Mouse (Mus musculus): ENCODE data around the gene Numb.

- TF ChIP-seq CTCF (IDR thresholded peaks at IDR 0.05; ENCODE audit: extremely low read depth, insufficient read depth, low read length) (no peak), POLR2A (IDR thresholded peaks at IDR 0.05; ENCODE audit: extremely low read depth, insufficient read depth, low read length) (no peak)
Observed at GRCm38 (mm10) chr12:83926061-83926460, 4.3 kb upstream of the Numb start.

Data from cortical plate, adult 2 months (tissue).